8 mouse cellular contexts compared by ENCODE assay signal in the genomic region with DNA sequence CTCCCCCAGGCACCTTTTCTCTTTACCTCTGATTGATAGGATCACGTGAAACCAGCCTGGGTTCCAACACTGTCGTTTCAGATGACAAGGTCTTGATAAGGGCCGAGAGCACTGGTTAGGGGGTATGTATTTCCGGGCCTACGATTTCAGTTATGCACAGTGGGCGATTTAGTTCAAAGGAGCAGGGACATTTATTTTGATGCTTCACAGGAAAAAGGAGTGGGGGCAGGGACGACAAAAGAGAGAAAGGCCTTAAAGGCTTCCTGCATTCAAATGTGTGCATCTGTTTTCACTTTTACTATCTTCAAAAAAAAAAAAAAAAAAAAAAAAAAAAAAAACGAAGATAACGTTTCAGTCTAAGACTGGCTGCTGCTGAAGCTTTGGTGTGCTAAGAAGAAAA.
DNase-seq lines count a peak whose midpoint lies in the region; ATAC-seq and TF ChIP-seq lines count a peak whose summit lies in the region.

No protein-coding gene starts in this region.

- 20% methylated on average over 9 of the region's 9 CpGs for WGBS in stomach, embryonic 16.5 days
- 24% methylated on average over 9 of the region's 9 CpGs for WGBS in stomach, postnatal 0 days

- H3K27ac ChIP-seq in stomach, embryonic 16.5 days (ENCODE audit: low read length): no peak overlapping the region
- no peak overlapping the region for H3K27ac ChIP-seq in stomach, postnatal 0 days (replicated peaks)

- peak overlapping the region; percentile 8; the same call in 1 of the 2 replicates for H3K4me2 ChIP-seq in stomach, embryonic 16.5 days (ENCODE audit: low read depth, low read length)
- H3K4me2 ChIP-seq in stomach, postnatal 0 days (replicated peaks; ENCODE audit: low read depth): no peak overlapping the region

- no peaks in the 10 kb centered on the region for H3K36me3 ChIP-seq in stomach, embryonic 16.5 days (ENCODE audit: control insufficient read depth, insufficient read depth, low read length)
- no peaks in the 10 kb centered on the region for H3K36me3 ChIP-seq in stomach, postnatal 0 days (ENCODE audit: control insufficient read depth, insufficient read depth, low read length)

- no peaks in the 10 kb centered on the region for H3K9me3 ChIP-seq in stomach, embryonic 16.5 days (replicated peaks; ENCODE audit: control insufficient read depth, low read length)
- H3K9me3 ChIP-seq in stomach, postnatal 0 days (ENCODE audit: control insufficient read depth, low read length): no peaks in the 10 kb centered on the region

- TF ChIP-seq EP300 in stomach, postnatal 0 days (optimal IDR thresholded peaks at IDR 0.05): no peak

- no peak for TF ChIP-seq CTCF in stomach, postnatal 0 days (IDR thresholded peaks at IDR 0.05; ENCODE audit: low read depth)

- no peaks in the 10 kb centered on the region for H3K27me3 ChIP-seq in stomach, embryonic 16.5 days (ENCODE audit: control insufficient read depth, insufficient read depth, low read length)
- H3K27me3 ChIP-seq in stomach, postnatal 0 days (ENCODE audit: control insufficient read depth, insufficient read depth, low read length): no peaks in the 10 kb centered on the region

- peak; percentile 4 for DNase-seq in adrenal gland, postnatal 14 days
- DNase-seq in adrenal gland, adult (ENCODE audit: inconsistent age in 2 of 2, low spot score in 1 of 2): no peak
- no peak for DNase-seq in stomach, postnatal 0 days (ENCODE audit: low spot score)
- no peak for DNase-seq in gastrocnemius, adult 8-10 months (ENCODE audit: low spot score in 2 of 2)
- DNase-seq in cerebellum, adult 9-11 months: no peak

- H3K9ac ChIP-seq in stomach, embryonic 16.5 days (ENCODE audit: low read length): no peak overlapping the region
- no peak overlapping the region for H3K9ac ChIP-seq in stomach, postnatal 0 days (ENCODE audit: low read length)

- no peak for ATAC-seq in stomach, embryonic 16.5 days (ENCODE audit: insufficient read depth, low FRiP score)
- no peak for ATAC-seq in stomach, postnatal 0 days (ENCODE audit: low FRiP score, low TSS enrichment)
- ATAC-seq in megakaryocyte-erythroid progenitor cell, adult 5-6 weeks (replicated peaks; ENCODE audit: low FRiP score, low TSS enrichment, poor library complexity, severe bottlenecking): peak; percentile 67; the same call in 1 of the 2 replicates
- ATAC-seq in erythroblast, adult 5-6 weeks (replicated peaks; ENCODE audit: low FRiP score, poor library complexity, severe bottlenecking): no peak

- no peaks in the 10 kb centered on the region for H3K4me1 ChIP-seq in stomach, embryonic 16.5 days (ENCODE audit: control insufficient read depth, insufficient read depth, low read length)
- H3K4me1 ChIP-seq in stomach, postnatal 0 days (replicated peaks; ENCODE audit: control insufficient read depth, insufficient read depth): no peaks in the 10 kb centered on the region

- no peak overlapping the region for H3K4me3 ChIP-seq in stomach, embryonic 16.5 days (replicated peaks; ENCODE audit: low read length)
- no peak overlapping the region for H3K4me3 ChIP-seq in stomach, postnatal 0 days (ENCODE audit: low read depth, low read length)
